Mouse (Mus musculus): Measurements from ENCODE around the gene Prl7b1. TPM values are rescaled to one million over a fixed set of nuclear protein-coding genes. Genes with fewer than 3 reads are reported as not detected.

The Prl7b1 gene
- not detected in 2 replicates for total RNA-seq (2012; rRNA removed)
- not detected in 2 replicates for total RNA-seq (2014; rRNA removed)
- not detected in 2 replicates for polyA plus RNA-seq (2012; ENCODE audit: insufficient read length, low read depth)

- dilution Hi-C loops (cut with MboI; ENCODE audit: extremely low pct_ligation_motif_present, extremely low pct_unique_long_range_greater_than_20kb, low sequenced_read_pairs) (no loop called here), in situ Hi-C loops (cut with MboI; ENCODE audit: low pct_ligation_motif_present, low pct_unique_long_range_greater_than_20kb, low sequenced_read_pairs) (no loop called here)
- no peak within 1 kb of the TSS for H3K4me3 ChIP-seq (replicated peaks in 1 of 3; ENCODE audit: low read depth in 2 of 3, low read length in 2 of 3, poor library complexity in 1 of 3)
- no peak within 1 kb of the TSS for H3K9ac ChIP-seq (ENCODE audit: insufficient read depth, low read depth)
- no peak within 1 kb of the TSS for H3K27ac ChIP-seq (ENCODE audit: insufficient read depth, low read depth)
- no peak within 1 kb of the TSS for H3K4me2 ChIP-seq (ENCODE audit: insufficient read depth, low read depth, poor library complexity, severe bottlenecking)
- no peak for TF ChIP-seq TCF12 (IDR thresholded peaks at IDR 0.05; ENCODE audit: low read depth, low read length)
- TF ChIP-seq MYC (IDR thresholded peaks at IDR 0.05; ENCODE audit: low read depth, low read length): no peak
- no peak for TF ChIP-seq ZC3H11A (IDR thresholded peaks at IDR 0.05; ENCODE audit: low read depth, low read length)
- no peak for TF ChIP-seq SMC3 (IDR thresholded peaks at IDR 0.05; ENCODE audit: low read depth, low read length)
- no peak for TF ChIP-seq USF1 (IDR thresholded peaks at IDR 0.05; ENCODE audit: low read depth, low read length)
- no peak for TF ChIP-seq SIN3A (IDR thresholded peaks at IDR 0.05; ENCODE audit: low read length)
- TF ChIP-seq UBTF (IDR thresholded peaks at IDR 0.05; ENCODE audit: low read depth, low read length): no peak
- no peak for TF ChIP-seq PAX5 (IDR thresholded peaks at IDR 0.05; ENCODE audit: low read length)
- no peak for TF ChIP-seq POLR2A (IDR thresholded peaks at IDR 0.05; ENCODE audit: low read depth, low read length)
- no peak for TF ChIP-seq CHD2 (IDR thresholded peaks at IDR 0.05; ENCODE audit: low read length)
- TF ChIP-seq MXI1 (IDR thresholded peaks at IDR 0.05; ENCODE audit: low read depth, low read length): no peak
- no peak for TF ChIP-seq MAZ (IDR thresholded peaks at IDR 0.05; ENCODE audit: low read depth, low read length)
- TF ChIP-seq CHD1 (IDR thresholded peaks at IDR 0.05; ENCODE audit: low read depth, low read length): no peak
- H3K9me3 ChIP-seq (replicated peaks; ENCODE audit: low read length): no peaks in the 10 kb centered on the region
- H3K79me2 ChIP-seq (replicated peaks; ENCODE audit: control insufficient read depth, extremely low read depth, insufficient read depth, poor library complexity, severe bottlenecking): no peaks in the 10 kb centered on the region
- H3K4me1 ChIP-seq (ENCODE audit: control insufficient read depth in 1 of 2, insufficient read depth in 2 of 2): no peaks in the 10 kb centered on the region
- H3K36me3 ChIP-seq (replicated peaks in 1 of 2; ENCODE audit: control insufficient read depth in 1 of 2, insufficient read depth in 1 of 2, low read length in 1 of 2): no peaks in the 10 kb centered on the region
- DNase-seq (ENCODE audit: extremely low read depth): no peak
- H3K27me3 ChIP-seq (replicated peaks): no peaks in the 10 kb centered on the region
Observed at GRCm38 (mm10) chr13:27610482-27610881, at the start of gene Prl7b1. Prl7b1 (minus strand) TSS chr13:27610582.

- no peak for DNase-seq (ENCODE audit: extremely low read depth)
- Histone ChIP-seq H3K4me2 (ENCODE audit: insufficient read depth, low read depth, poor library complexity, severe bottlenecking) (no peak within 1 kb of the TSS), H3K79me2 (replicated peaks; ENCODE audit: control insufficient read depth, extremely low read depth, insufficient read depth, poor library complexity, severe bottlenecking) (no peaks in the 10 kb centered on the region), H3K4me1 (ENCODE audit: control insufficient read depth in 1 of 2, insufficient read depth in 2 of 2) (no peaks in the 10 kb centered on the region), H3K9ac (ENCODE audit: insufficient read depth, low read depth) (no peak within 1 kb of the TSS), H3K4me3 (replicated peaks in 1 of 3; ENCODE audit: low read depth in 2 of 3, low read length in 2 of 3, poor library complexity in 1 of 3) (no peak within 1 kb of the TSS), H3K36me3 (replicated peaks in 1 of 2; ENCODE audit: control insufficient read depth in 1 of 2, insufficient read depth in 1 of 2, low read length in 1 of 2) (no peaks in the 10 kb centered on the region), H3K9me3 (replicated peaks; ENCODE audit: low read length) (no peaks in the 10 kb centered on the region), H3K27me3 (replicated peaks) (no peaks in the 10 kb centered on the region), H3K27ac (ENCODE audit: insufficient read depth, low read depth) (no peak within 1 kb of the TSS)
- no peak for TF ChIP-seq CHD1 (IDR thresholded peaks at IDR 0.05; ENCODE audit: low read depth, low read length)
- no peak for TF ChIP-seq MYC (IDR thresholded peaks at IDR 0.05; ENCODE audit: low read depth, low read length)
- TF ChIP-seq ZKSCAN1 (IDR thresholded peaks at IDR 0.05; ENCODE audit: borderline replicate concordance, low read depth, low read length): no peak
- TF ChIP-seq ZC3H11A (IDR thresholded peaks at IDR 0.05; ENCODE audit: low read depth, low read length): no peak
- TF ChIP-seq EP300 (IDR thresholded peaks at IDR 0.05; ENCODE audit: low read length): no peak
- TF ChIP-seq USF2 (conservative IDR thresholded peaks at IDR 0.05; ENCODE audit: low read depth, low read length): no peak
- TF ChIP-seq IRF4 (IDR thresholded peaks at IDR 0.05; ENCODE audit: low read depth, low read length): no peak
- TF ChIP-seq TBP (conservative IDR thresholded peaks at IDR 0.05; ENCODE audit: low read depth, low read length): no peak
- TF ChIP-seq PAX5 (IDR thresholded peaks at IDR 0.05; ENCODE audit: low read length): no peak
- no peak for TF ChIP-seq JUN (IDR thresholded peaks at IDR 0.05; ENCODE audit: insufficient read depth, low read depth, low read length)
- TF ChIP-seq SMC3 (IDR thresholded peaks at IDR 0.05; ENCODE audit: low read depth, low read length): no peak
- no peak for TF ChIP-seq ETS1 (conservative IDR thresholded peaks at IDR 0.05; ENCODE audit: low read depth, low read length)
- TF ChIP-seq KAT2A (IDR thresholded peaks at IDR 0.05; ENCODE audit: insufficient replicate concordance, low read length): no peak
- TF ChIP-seq RAD21 (IDR thresholded peaks at IDR 0.05; ENCODE audit: low read depth, low read length): no peak
- TF ChIP-seq CTCF (conservative IDR thresholded peaks at IDR 0.05 in 1 of 2, IDR thresholded peaks at IDR 0.05 in 1 of 2; ENCODE audit: low read depth in 2 of 2, low read length in 2 of 2): no peak
- no peak for TF ChIP-seq ZNF384 (IDR thresholded peaks at IDR 0.05; ENCODE audit: low read depth, low read length)
- no peak for TF ChIP-seq JUND (conservative IDR thresholded peaks at IDR 0.05; ENCODE audit: low read depth, low read length)
- no peak for TF ChIP-seq POLR2AphosphoS2 (IDR thresholded peaks at IDR 0.05; ENCODE audit: low read depth, low read length)
- dilution Hi-C loops (cut with MboI; ENCODE audit: extremely low pct_ligation_motif_present, extremely low pct_unique_long_range_greater_than_20kb, low sequenced_read_pairs) (no loop called here), in situ Hi-C loops (cut with MboI; ENCODE audit: low pct_ligation_motif_present, low pct_unique_long_range_greater_than_20kb, low sequenced_read_pairs) (no loop called here)
Observed at GRCm38 (mm10) chr13:27642393-27642792, 32.0 kb upstream of the Prl7b1 start, which contains the start of gene Prl7a1. Prl7a1 (minus strand) TSS chr13:27642493.
